Comparison of ENCODE assay signal across 8 mouse cellular contexts in genomic region chr5:114356936-114357751, GRCm38 (mm10). TPM values are rescaled to one million over a fixed set of nuclear protein-coding genes. Genes with fewer than 3 reads are reported as not detected.
DNase-seq lines count a peak whose midpoint lies in the region; ATAC-seq lines count a peak whose summit lies in the region.

No protein-coding gene starts in this region.

- no peaks in the 10 kb centered on the region for H3K9me3 ChIP-seq in forebrain, embryonic 15.5 days

- no peaks in the 10 kb centered on the region for H3K27me3 ChIP-seq in forebrain, embryonic 15.5 days

- no peak overlapping the region for H3K9ac ChIP-seq in forebrain, embryonic 15.5 days (replicated peaks)

- ATAC-seq in forebrain, embryonic 15.5 days (replicated peaks) = peak; percentile 56
- peak; percentile 9; the same call in 1 of the 2 replicates for ATAC-seq in megakaryocyte, adult 5-6 weeks (ENCODE audit: poor library complexity, severe bottlenecking)

- H3K4me1 ChIP-seq in forebrain, embryonic 15.5 days = peaks cover 19% of the 10 kb centered on the region

- H3K4me3 ChIP-seq in forebrain, embryonic 15.5 days = no peak overlapping the region

- DNase-seq in frontal cortex, adult 2 months (ENCODE audit: extremely low spot score in 1 of 2, low spot score in 1 of 2) = peak; percentile 50 to 64
- DNase-seq in frontal cortex, postnatal 10 days (ENCODE audit: low spot score in 2 of 2) = no peak
- peak; percentile 18 for DNase-seq in MN1 (ENCODE audit: low spot score)
- DNase-seq in kidney, postnatal 14 days = peak; percentile 47
- peak; percentile 60 for DNase-seq in telencephalon, adult 2 months (ENCODE audit: low read depth, low spot score)
- DNase-seq in cerebellum, adult 8-10 months = no peak

- 0 out of 2 replicates have a peak overlapping the region, but pooled peaks have one; percentile 0 for H3K4me2 ChIP-seq in forebrain, embryonic 15.5 days (replicated peaks)

- peaks cover 11% of the 10 kb centered on the region; the same call in 1 of the 2 replicates for H3K36me3 ChIP-seq in forebrain, embryonic 15.5 days

- H3K27ac ChIP-seq in forebrain, embryonic 15.5 days (replicated peaks) = peak overlapping the region; percentile 29

- WGBS in forebrain, embryonic 15.5 days = 46% methylated on average over 23 of the region's 23 CpGs

RNA-seq across cellular contexts. Expression of gene Kctd10, which starts 23.2 kb away (rescaled TPM):
- polyA plus RNA-seq in frontal cortex, adult 2 months (2012; rRNA removed) = 56.8 and 57.4 TPM in 2 replicates
- 85.7 and 89.3 TPM in 2 replicates for polyA plus RNA-seq in forebrain, embryonic 15.5 days (2015; fragmentation: Nextera tagmentation; extraction: Ambion mirVana)
- total RNA-seq in megakaryocyte, adult 5-6 weeks (2015) = 30.2 and 32.5 TPM in 2 replicates
- 89.8 and 106 TPM in 2 replicates for total RNA-seq in megakaryocyte, adult 5-6 weeks (2017)

RNA-seq across cellular contexts. Expression of gene Ube3b, which starts 23.3 kb away (rescaled TPM):
- 80.8 and 85.5 TPM in 2 replicates for polyA plus RNA-seq in frontal cortex, adult 2 months (2012; rRNA removed)
- 40.9 and 41.3 TPM in 2 replicates for polyA plus RNA-seq in forebrain, embryonic 15.5 days (2015; fragmentation: Nextera tagmentation; extraction: Ambion mirVana)
- total RNA-seq in megakaryocyte, adult 5-6 weeks (2015) = 23.7 and 27.3 TPM in 2 replicates
- 17.5 and 19.3 TPM in 2 replicates for total RNA-seq in megakaryocyte, adult 5-6 weeks (2017)

Comparison
In these comparisons a context has a peak if more than half of its experiments do, and no peak if none do; other contexts are left out.
1. DNase-seq: peak in frontal cortex, adult 2 months (2 of 2), MN1 (single experiment), kidney, postnatal 14 days (single experiment) and telencephalon, adult 2 months (single experiment); none in frontal cortex, postnatal 10 days (0 of 2) and cerebellum, adult 8-10 months (single experiment).